Mouse (Mus musculus) heart, postnatal 4 days (tissue): Measurements from ENCODE around the gene Tmem270. TPM values are rescaled to one million over a fixed set of nuclear protein-coding genes. Genes with fewer than 3 reads are reported as not detected.

Experiments
- DNase-seq: peaks from one replicate; pipeline ENCODE4 v3.0.0; 2021
- total RNA-seq, 2 experiments: library from RNA; stranded (reverse); gene quantifications; 2 replicates each; pipeline ENCODE4 v1.2.3; 2021

Tmem270 gene
- total RNA-seq, 2 experiments from 2014 or later: not detected

- DNase-seq: no peak
Observed at GRCm38 (mm10) chr5:134876801-134877200, 29.7 kb downstream of the Tmem270 start.

GRCm38 (mm10) chr5:134875245-134875644 is 31.3 kb downstream of the Tmem270 start:
- no peak for DNase-seq

GRCm38 (mm10) chr5:134873956-134874879 is 32.3 kb downstream of the Tmem270 start:
- peak; percentile 81 for DNase-seq

- DNase-seq: no peak
Observed at GRCm38 (mm10) chr5:134873034-134873433, 33.5 kb downstream of the Tmem270 start.

GRCm38 (mm10) chr5:134872597-134872996 is 33.9 kb downstream of the Tmem270 start:
- DNase-seq: peak; percentile 57

GRCm38 (mm10) chr5:134868506-134868905 is 38.0 kb downstream of the Tmem270 start:
- DNase-seq: no peak

- no peak for DNase-seq
Observed at GRCm38 (mm10) chr5:134867320-134868144, 39.0 kb downstream of the Tmem270 start.

GRCm38 (mm10) chr5:134865158-134865557 is 41.4 kb downstream of the Tmem270 start:
- DNase-seq: peak; percentile 90

- no peak for DNase-seq
Observed at GRCm38 (mm10) chr5:134861902-134862497, 44.5 kb downstream of the Tmem270 start.

GRCm38 (mm10) chr5:134859193-134859592 is 47.3 kb downstream of the Tmem270 start:
- no peak for DNase-seq

GRCm38 (mm10) chr5:134858378-134858777 is 48.2 kb downstream of the Tmem270 start:
- no peak for DNase-seq

GRCm38 (mm10) chr5:134852873-134853272 is 53.7 kb downstream of the Tmem270 start:
- no peak for DNase-seq

Other genes with a start within 250 kb of the Tmem270 start
- gene Limk1, start 218.1 kb downstream of the Tmem270 start, total RNA-seq: 10 to 100 TPM; 13.5 to 14.9 TPM
- gene Eln, start 159.4 kb downstream of the Tmem270 start, total RNA-seq: 1,000 to 10,000 TPM in 1 of 2 experiments, 100 to 1,000 TPM in 1; 932 to 1,129 TPM
- gene Cldn13, start 8.8 kb upstream of the Tmem270 start, total RNA-seq: not detected
- gene Mettl27, start 25.6 kb upstream of the Tmem270 start, total RNA-seq: 1 to 10 TPM; 6.2 to 7.1 TPM
- gene Cldn4, start 40.2 kb upstream of the Tmem270 start, total RNA-seq: under 1 TPM in 1 of 2 experiments, not detected in 1; 0.14 TPM
- gene Cldn3, start 79.5 kb upstream of the Tmem270 start, total RNA-seq: under 1 TPM; 0.71 to 0.77 TPM
- gene Abhd11, start 102.4 kb upstream of the Tmem270 start, total RNA-seq: 10 to 100 TPM; 55.0 to 59.6 TPM
- gene Stx1a, start 116.7 kb upstream of the Tmem270 start, total RNA-seq: 1 to 10 TPM; 5.6 to 6.0 TPM
- 10 to 100 TPM; 24.8 to 26.6 TPM for gene Dnajc30, start 157.5 kb upstream of the Tmem270 start, total RNA-seq
- 10 to 100 TPM; 28.5 to 37.0 TPM for gene Bud23, start 158.2 kb upstream of the Tmem270 start, total RNA-seq
- gene Vps37d, start 171.5 kb upstream of the Tmem270 start, total RNA-seq: 1 to 10 TPM; 2.8 to 2.9 TPM
- gene Mlxipl, start 183.2 kb upstream of the Tmem270 start, total RNA-seq: 1 to 10 TPM; 8.4 to 9.6 TPM
- gene Tbl2, start 242.9 kb upstream of the Tmem270 start, total RNA-seq: 10 to 100 TPM; 15.8 to 18.4 TPM